Mouse (Mus musculus) gastrocnemius, adult 2 months (tissue): ENCODE measurements around the gene Fes. TPM values are rescaled to one million over a fixed set of nuclear protein-coding genes. Genes with fewer than 3 reads are reported as not detected.

ENCODE experiments used
- DNase-seq: peaks from one replicate; pipeline ENCODE4 v3.0.0; 2022
- H3K27ac ChIP-seq: fragments of 200-600 bp; 2 replicates; pipeline ENCODE4 v1.8.1; 2022; ENCODE audit warnings: mild to moderate bottlenecking
- H3K4me3 ChIP-seq: fragments of 200-600 bp; 2 replicates; pipeline ENCODE4 v1.8.1; 2022; ENCODE audit warnings: mild to moderate bottlenecking, moderate library complexity
- CTCF ChIP-seq: fragments of 200-600 bp; IDR thresholded peaks from 2 replicates; pipeline ENCODE4 v1.8.1; 2022; ENCODE audit warnings: antibody characterized with exemption, mild to moderate bottlenecking, moderate library complexity
- intact Hi-C: fragments of 180-260 bp; cut with DNase I; formaldehyde crosslinking; loops from one replicate; pipeline ENCODE4 v1.15.1; 2025
- total RNA-seq, 2 experiments: library from RNA; stranded (reverse); gene quantifications; 2 replicates each; pipeline ENCODE4 v1.2.3; 2021

Gene Fes
- total RNA-seq, 2 experiments from 2014 or later = 2.6 to 3.9 TPM

- peak; percentile 87 for TF ChIP-seq CTCF
- intact Hi-C loops = loop anchor here (5.0 kb wide), 1 partner anchor 229 kb away; no protein-coding TSS in a partner anchor
- peak within 1 kb of the TSS; percentile 87 for H3K4me3 ChIP-seq
- DNase-seq = peak; percentile 93
- peak within 1 kb of the TSS; percentile 93 for H3K27ac ChIP-seq
Observed at GRCm38 (mm10) chr7:80371041-80371751, 16.6 kb downstream of the Fes start, which contains the start of gene Man2a2. Gene Man2a2 (minus strand): TSS chr7:80371375.

- DNase-seq = peak; percentile 95
- intact Hi-C loops = loop anchor here (1.0 to 5.0 kb wide), 2 partner anchors 27 to 228 kb away; partner anchors contain the start of gene Hddc3
- H3K27ac ChIP-seq = peak overlapping the region; percentile 93
- TF ChIP-seq CTCF = no peak
- peak overlapping the region; percentile 87 for H3K4me3 ChIP-seq
Observed at GRCm38 (mm10) chr7:80370649-80371040, 17.1 kb downstream of the Fes start.

GRCm38 (mm10) chr7:80369967-80370431 lies 17.7 kb downstream of the Fes start:
- Histone ChIP-seq H3K4me3 (peak overlapping the region; percentile 87), H3K27ac (peak overlapping the region; percentile 93)
- no peak for DNase-seq
- intact Hi-C loops = loop anchor here (1.0 to 5.0 kb wide), 3 partner anchors 15 to 228 kb away; partner anchors contain the start of gene Hddc3
- no peak for TF ChIP-seq CTCF

- Histone ChIP-seq H3K27ac (peak overlapping the region; percentile 93), H3K4me3 (peak overlapping the region; percentile 87)
- DNase-seq = peak; percentile 22
- no peak for TF ChIP-seq CTCF
- intact Hi-C loops = loop anchor here (1.0 kb wide), 1 partner anchor 14 kb away; no protein-coding TSS in a partner anchor
Observed at GRCm38 (mm10) chr7:80369461-80369860, 18.3 kb downstream of the Fes start.

- DNase-seq = peak; percentile 47
- Histone ChIP-seq H3K27ac (peak overlapping the region; percentile 93), H3K4me3 (peak overlapping the region; percentile 87)
- intact Hi-C loops = loop anchor here (1.0 kb wide), 1 partner anchor 14 kb away; no protein-coding TSS in a partner anchor
- no peak for TF ChIP-seq CTCF
Observed at GRCm38 (mm10) chr7:80368635-80369421, 18.9 kb downstream of the Fes start.

- intact Hi-C loops = no loop called here
Observed at GRCm38 (mm10) chr7:80368009-80368408, 19.7 kb downstream of the Fes start.

GRCm38 (mm10) chr7:80367232-80367631 lies 20.5 kb downstream of the Fes start:
- peak overlapping the region; percentile 73; the same call in 1 of the 2 replicates for H3K27ac ChIP-seq
- H3K4me3 ChIP-seq = no peak overlapping the region
- no peak for DNase-seq
- intact Hi-C loops = no loop called here
- TF ChIP-seq CTCF = no peak

More at GRCm38 (mm10) chr7:80368009-80368408, 19.7 kb downstream of the Fes start:
- Histone ChIP-seq H3K4me3 (no peak overlapping the region), H3K27ac (peak overlapping the region; percentile 93; the same call in 1 of the 2 replicates)
- TF ChIP-seq CTCF = no peak
- DNase-seq = peak; percentile 17

GRCm38 (mm10) chr7:80365759-80366158 lies 22.0 kb downstream of the Fes start:
- no peak for TF ChIP-seq CTCF
- Histone ChIP-seq H3K27ac (peak overlapping the region; percentile 73), H3K4me3 (no peak overlapping the region)
- intact Hi-C loops = no loop called here
- peak; percentile 81 for DNase-seq

- no peak for TF ChIP-seq CTCF
- Histone ChIP-seq H3K27ac (peak overlapping the region; percentile 61), H3K4me3 (no peak overlapping the region)
- no peak for DNase-seq
- intact Hi-C loops = no loop called here
Observed at GRCm38 (mm10) chr7:80360435-80360834, 27.3 kb downstream of the Fes start.

- no peak for DNase-seq
- intact Hi-C loops = no loop called here
- Histone ChIP-seq H3K27ac (no peak overlapping the region; the same call in 1 of the 2 replicates), H3K4me3 (no peak overlapping the region)
- TF ChIP-seq CTCF = no peak
Observed at GRCm38 (mm10) chr7:80358039-80358438, 29.7 kb downstream of the Fes start.

- H3K27ac ChIP-seq = peak overlapping the region; percentile 31; the same call in 1 of the 2 replicates
- intact Hi-C loops = no loop called here
- TF ChIP-seq CTCF = no peak
Observed at GRCm38 (mm10) chr7:80357156-80357555, 30.6 kb downstream of the Fes start.

GRCm38 (mm10) chr7:80356351-80356750 lies 31.4 kb downstream of the Fes start:
- H3K4me3 ChIP-seq = no peak overlapping the region
- no peak for DNase-seq
- H3K27ac ChIP-seq = peak overlapping the region; percentile 31; the same call in 1 of the 2 replicates
- intact Hi-C loops = no loop called here
- TF ChIP-seq CTCF = no peak

More at GRCm38 (mm10) chr7:80357156-80357555, 30.6 kb downstream of the Fes start:
- H3K4me3 ChIP-seq = no peak overlapping the region
- DNase-seq = no peak
